Mouse (Mus musculus) liver, embryonic 13.5 days (tissue): Measurements from ENCODE around the gene Iqck. TPM values are rescaled to one million over a fixed set of nuclear protein-coding genes. Genes with fewer than 3 reads are reported as not detected.

Experiments
- ATAC-seq: fragments of 200-750 bp; cut with Nextera tagmentation; 2 replicates; pipeline ENCODE4 v1.8.0; 2017; ENCODE audit warnings: low read depth, mild to moderate bottlenecking, moderate number of reproducible peaks, moderate library complexity
- DNase-seq: peaks from one replicate; pipeline ENCODE4 v3.0.0; 2022
- H3K27ac ChIP-seq: fragments of 300-500 bp; sonication (generic); 2 replicates; pipeline ENCODE4 v1.5.1; 2015; ENCODE audit warnings: moderate library complexity, mild to moderate bottlenecking, inconsistent platforms
- H3K27me3 ChIP-seq: fragments of 300-500 bp; sonication (generic); 2 replicates; pipeline ENCODE4 v1.6.1; 2015; ENCODE audit warnings: mild to moderate bottlenecking, inconsistent platforms
- H3K36me3 ChIP-seq: fragments of 300-500 bp; sonication (generic); 2 replicates; pipeline ENCODE4 v1.6.1; 2015; ENCODE audit warnings: mild to moderate bottlenecking, inconsistent platforms
- H3K4me1 ChIP-seq: fragments of 300-500 bp; sonication (generic); replicated peaks from 2 replicates; pipeline ENCODE4 v1.6.1; 2015; ENCODE audit warnings: inconsistent platforms
- H3K4me2 ChIP-seq: fragments of 300-500 bp; sonication (generic); 2 replicates; pipeline ENCODE4 v1.6.1; 2015; ENCODE audit warnings: inconsistent platforms, mild to moderate bottlenecking, moderate library complexity
- H3K4me3 ChIP-seq: fragments of 300-500 bp; sonication (generic); replicated peaks from 2 replicates; pipeline ENCODE4 v1.5.1; 2015; ENCODE audit warnings: mild to moderate bottlenecking, inconsistent platforms
- H3K9ac ChIP-seq: fragments of 300-500 bp; sonication (generic); 2 replicates; pipeline ENCODE4 v1.6.1; 2015; ENCODE audit warnings: mild to moderate bottlenecking, inconsistent platforms
- H3K9me3 ChIP-seq: fragments of 300-500 bp; sonication (generic); replicated peaks from 2 replicates; pipeline ENCODE4 v1.6.1; 2016; ENCODE audit warnings: inconsistent platforms
- WGBS: fragments of 180-500 bp; shearing (Covaris S2); methylation state at CpG from one replicate; pipeline ENCODE4 v1.1.7; 2015; ENCODE audit not compliant: insufficient replicate concordance; 5-methylcytosine and 5-hydroxymethylcytosine counted together
- polyA plus RNA-seq: library from polyadenylated mRNA; unstranded; fragments of >200 nt; fragmentation: Nextera tagmentation; extraction: Ambion mirVana; gene quantifications from 2 replicates; pipeline ENCODE4 v1.2.1, GENCODE M21; 2015

Gene Iqck
- polyA plus RNA-seq, 1 experiment from 2014 or later = 0.18 TPM

- ATAC-seq (no peak), DNase-seq (no peak)
- Histone ChIP-seq H3K4me1 (no peaks in the 10 kb centered on the region), H3K4me3 (no peak overlapping the region), H3K27ac (no peak overlapping the region), H3K27me3 (no peaks in the 10 kb centered on the region), H3K36me3 (no peaks in the 10 kb centered on the region), H3K9me3 (no peaks in the 10 kb centered on the region), H3K9ac (no peak overlapping the region), H3K4me2 (no peak overlapping the region)
- 31% methylated on average over 10 of the region's 10 CpGs for WGBS
Observed at GRCm38 (mm10) chr7:118895469-118896450, 40.2 kb downstream of the Iqck start.

- no peak for DNase-seq
- no peak for ATAC-seq
- H3K4me2 ChIP-seq = no peak overlapping the region
Observed at GRCm38 (mm10) chr7:118898063-118898462, 42.5 kb downstream of the Iqck start.

GRCm38 (mm10) chr7:118900090-118900489 is 44.5 kb downstream of the Iqck start:
- DNase-seq (no peak), ATAC-seq (no peak)
- no peaks in the 10 kb centered on the region for H3K4me1 ChIP-seq
- H3K4me3 ChIP-seq = no peak overlapping the region
- no peak overlapping the region for H3K9ac ChIP-seq
- no peaks in the 10 kb centered on the region for H3K9me3 ChIP-seq
- no peak overlapping the region for H3K4me2 ChIP-seq
- no peaks in the 10 kb centered on the region for H3K36me3 ChIP-seq
- WGBS = 51% methylated on average over 2 of the region's 2 CpGs
- H3K27me3 ChIP-seq = no peaks in the 10 kb centered on the region
- no peak overlapping the region for H3K27ac ChIP-seq

More at GRCm38 (mm10) chr7:118898063-118898462, 42.5 kb downstream of the Iqck start:
- H3K27me3 ChIP-seq = no peaks in the 10 kb centered on the region
- no peaks in the 10 kb centered on the region for H3K4me1 ChIP-seq
- no peak overlapping the region for H3K4me3 ChIP-seq
- no peaks in the 10 kb centered on the region for H3K36me3 ChIP-seq
- no peaks in the 10 kb centered on the region for H3K9me3 ChIP-seq
- no peak overlapping the region for H3K9ac ChIP-seq
- no peak overlapping the region for H3K27ac ChIP-seq

GRCm38 (mm10) chr7:118902944-118903343 is 47.4 kb downstream of the Iqck start:
- Histone ChIP-seq H3K4me1 (0 out of 2 replicates have a peak, but pooled peaks cover 2% of the 10 kb centered on the region), H3K27ac (no peak overlapping the region), H3K4me2 (no peak overlapping the region), H3K27me3 (no peaks in the 10 kb centered on the region), H3K9ac (no peak overlapping the region), H3K36me3 (no peaks in the 10 kb centered on the region), H3K9me3 (no peaks in the 10 kb centered on the region), H3K4me3 (no peak overlapping the region)
- 60% methylated on average over 13 of the region's 13 CpGs for WGBS
- ATAC-seq (no peak), DNase-seq (no peak)

GRCm38 (mm10) chr7:118903879-118904278 is 48.3 kb downstream of the Iqck start:
- Histone ChIP-seq H3K27ac (no peak overlapping the region), H3K27me3 (no peaks in the 10 kb centered on the region), H3K4me2 (no peak overlapping the region), H3K9ac (no peak overlapping the region), H3K36me3 (no peaks in the 10 kb centered on the region), H3K4me1 (0 out of 2 replicates have a peak, but pooled peaks cover 2% of the 10 kb centered on the region), H3K4me3 (no peak overlapping the region), H3K9me3 (no peaks in the 10 kb centered on the region)
- ATAC-seq (no peak), DNase-seq (no peak)
- WGBS = 61% methylated on average over 9 of the region's 9 CpGs

GRCm38 (mm10) chr7:118904530-118904929 is 49.0 kb downstream of the Iqck start:
- H3K4me3 ChIP-seq = no peak overlapping the region
- no peak overlapping the region for H3K9ac ChIP-seq
- no peak overlapping the region for H3K27ac ChIP-seq
- DNase-seq (no peak), ATAC-seq (no peak)
- 66% methylated on average over 4 of the region's 4 CpGs for WGBS
- H3K4me1 ChIP-seq = 0 out of 2 replicates have a peak, but pooled peaks cover 2% of the 10 kb centered on the region
- no peak overlapping the region for H3K4me2 ChIP-seq
- no peaks in the 10 kb centered on the region for H3K36me3 ChIP-seq
- no peaks in the 10 kb centered on the region for H3K9me3 ChIP-seq
- H3K27me3 ChIP-seq = no peaks in the 10 kb centered on the region

GRCm38 (mm10) chr7:118908961-118909515 is 53.5 kb downstream of the Iqck start:
- Histone ChIP-seq H3K4me1 (0 out of 2 replicates have a peak, but pooled peaks cover 2% of the 10 kb centered on the region), H3K4me3 (no peak overlapping the region), H3K36me3 (no peaks in the 10 kb centered on the region), H3K9ac (no peak overlapping the region), H3K9me3 (no peaks in the 10 kb centered on the region), H3K27ac (no peak overlapping the region), H3K27me3 (no peaks in the 10 kb centered on the region), H3K4me2 (no peak overlapping the region)
- ATAC-seq (no peak), DNase-seq (no peak)
- WGBS = 65% methylated on average over 8 of the region's 8 CpGs

GRCm38 (mm10) chr7:118910464-118910863 is 54.9 kb downstream of the Iqck start:
- Histone ChIP-seq H3K4me1 (0 out of 2 replicates have a peak, but pooled peaks cover 2% of the 10 kb centered on the region), H3K36me3 (no peaks in the 10 kb centered on the region), H3K9ac (no peak overlapping the region), H3K27me3 (no peaks in the 10 kb centered on the region), H3K27ac (no peak overlapping the region), H3K4me3 (no peak overlapping the region), H3K4me2 (no peak overlapping the region), H3K9me3 (no peaks in the 10 kb centered on the region)
- 62% methylated on average over 2 of the region's 2 CpGs for WGBS
- no peak for ATAC-seq
- no peak for DNase-seq

GRCm38 (mm10) chr7:118911170-118911569 is 55.6 kb downstream of the Iqck start:
- WGBS = 79% methylated on average over 2 of the region's 2 CpGs
- no peaks in the 10 kb centered on the region for H3K27me3 ChIP-seq
- H3K4me1 ChIP-seq = 0 out of 2 replicates have a peak, but pooled peaks cover 2% of the 10 kb centered on the region
- H3K4me2 ChIP-seq = no peak overlapping the region
- no peaks in the 10 kb centered on the region for H3K9me3 ChIP-seq
- no peaks in the 10 kb centered on the region for H3K36me3 ChIP-seq
- H3K9ac ChIP-seq = no peak overlapping the region
- no peak overlapping the region for H3K27ac ChIP-seq
- H3K4me3 ChIP-seq = no peak overlapping the region
- DNase-seq (no peak), ATAC-seq (no peak)

- 63% methylated on average over 7 of the region's 7 CpGs for WGBS
- ATAC-seq (no peak), DNase-seq (no peak)
- Histone ChIP-seq H3K36me3 (no peaks in the 10 kb centered on the region), H3K4me3 (no peak overlapping the region), H3K4me1 (0 out of 2 replicates have a peak, but pooled peaks cover 2% of the 10 kb centered on the region), H3K9me3 (no peaks in the 10 kb centered on the region), H3K9ac (no peak overlapping the region), H3K4me2 (no peak overlapping the region), H3K27me3 (no peaks in the 10 kb centered on the region), H3K27ac (no peak overlapping the region)
Observed at GRCm38 (mm10) chr7:118911571-118911970, 56.0 kb downstream of the Iqck start.

GRCm38 (mm10) chr7:118912049-118912490 is 56.5 kb downstream of the Iqck start:
- Histone ChIP-seq H3K27me3 (no peaks in the 10 kb centered on the region), H3K4me3 (no peak overlapping the region), H3K4me1 (no peaks in the 10 kb centered on the region), H3K36me3 (no peaks in the 10 kb centered on the region), H3K4me2 (no peak overlapping the region), H3K9me3 (no peaks in the 10 kb centered on the region), H3K9ac (no peak overlapping the region), H3K27ac (no peak overlapping the region)
- 65% methylated on average over 8 of the region's 8 CpGs for WGBS
- DNase-seq (no peak), ATAC-seq (no peak)
